Mouse (Mus musculus) midbrain, embryonic 13.5 days (tissue): Measurements from ENCODE around the gene Pex13. TPM values are rescaled to one million over a fixed set of nuclear protein-coding genes. Genes with fewer than 3 reads are reported as not detected.

Source experiments
- ATAC-seq: fragments of 200-750 bp; cut with Nextera tagmentation; 2 replicates; pipeline ENCODE4 v1.8.0; 2017; ENCODE audit warnings: mild to moderate bottlenecking, moderate TSS enrichment, moderate library complexity
- H3K27ac ChIP-seq: fragments of 300-500 bp; sonication (generic); 2 replicates; pipeline ENCODE4 v1.5.1; 2015; ENCODE audit warnings: inconsistent platforms, mild to moderate bottlenecking, moderate library complexity
- H3K27me3 ChIP-seq: fragments of 300-500 bp; sonication (generic); 2 replicates; pipeline ENCODE4 v1.6.1; 2015; ENCODE audit warnings: mild to moderate bottlenecking, inconsistent platforms
- H3K36me3 ChIP-seq: fragments of 300-500 bp; sonication (generic); 2 replicates; pipeline ENCODE4 v1.6.1; 2015; ENCODE audit warnings: mild to moderate bottlenecking, inconsistent platforms
- H3K4me1 ChIP-seq: fragments of 300-500 bp; sonication (generic); replicated peaks from 2 replicates; pipeline ENCODE4 v1.6.1; 2015; ENCODE audit warnings: inconsistent platforms
- H3K4me2 ChIP-seq: fragments of 300-500 bp; sonication (generic); replicated peaks from 2 replicates; pipeline ENCODE4 v1.6.1; 2015; ENCODE audit warnings: moderate library complexity, mild to moderate bottlenecking, inconsistent platforms
- H3K4me3 ChIP-seq: fragments of 300-500 bp; sonication (generic); replicated peaks from 2 replicates; pipeline ENCODE4 v1.5.1; 2015; ENCODE audit warnings: mild to moderate bottlenecking, inconsistent platforms
- H3K9ac ChIP-seq: fragments of 300-500 bp; sonication (generic); replicated peaks from 2 replicates; pipeline ENCODE4 v1.6.1; 2015; ENCODE audit warnings: mild to moderate bottlenecking, inconsistent platforms
- H3K9me3 ChIP-seq: fragments of 300-500 bp; sonication (generic); 2 replicates; pipeline ENCODE4 v1.6.1; 2016; ENCODE audit warnings: mild to moderate bottlenecking, inconsistent platforms
- WGBS: fragments of 180-500 bp; shearing (Covaris S2); methylation state at CpG from one replicate; pipeline ENCODE4 v1.1.7; 2015; 5-methylcytosine and 5-hydroxymethylcytosine counted together
- polyA plus RNA-seq: library from polyadenylated mRNA; unstranded; fragments of >200 nt; fragmentation: Nextera tagmentation; extraction: Ambion mirVana; gene quantifications from 2 replicates; pipeline ENCODE4 v1.2.1, GENCODE M21; 2015

Pex13 gene
- 34.7 and 41.8 TPM in 2 replicates for polyA plus RNA-seq

GRCm38 (mm10) chr11:23665798-23666501 is at the start of gene Pex13:
Gene Pex13 (minus strand): TSS chr11:23665959.
- H3K9me3 ChIP-seq = no peaks in the 10 kb centered on the region
- under 1% methylated on average over 49 of the region's 49 CpGs for WGBS
- peak; percentile 99 for ATAC-seq
- H3K4me3 ChIP-seq = peak within 1 kb of the TSS; percentile 93
- H3K4me2 ChIP-seq = peak within 1 kb of the TSS; percentile 64
- H3K4me1 ChIP-seq = peaks cover 31% of the 10 kb centered on the region
- H3K27me3 ChIP-seq = no peaks in the 10 kb centered on the region
- H3K9ac ChIP-seq = peak within 1 kb of the TSS; percentile 92
- peak within 1 kb of the TSS; percentile 95 for H3K27ac ChIP-seq
- peaks cover 3% of the 10 kb centered on the region; the same call in 1 of the 2 replicates for H3K36me3 ChIP-seq

- H3K9me3 ChIP-seq = no peaks in the 10 kb centered on the region
- H3K4me2 ChIP-seq = no peak overlapping the region
- H3K27ac ChIP-seq = no peak overlapping the region
- no peaks in the 10 kb centered on the region for H3K4me1 ChIP-seq
- H3K4me3 ChIP-seq = no peak overlapping the region
- ATAC-seq = no peak
- H3K36me3 ChIP-seq = peaks cover 84% of the 10 kb centered on the region
- H3K9ac ChIP-seq = no peak overlapping the region
- WGBS = 93% methylated on average over 3 of the region's 3 CpGs
- H3K27me3 ChIP-seq = no peaks in the 10 kb centered on the region
These were observed 46.5 kb upstream of the Pex13 start for GRCm38 (mm10) chr11:23712299-23712698.

DNA sequence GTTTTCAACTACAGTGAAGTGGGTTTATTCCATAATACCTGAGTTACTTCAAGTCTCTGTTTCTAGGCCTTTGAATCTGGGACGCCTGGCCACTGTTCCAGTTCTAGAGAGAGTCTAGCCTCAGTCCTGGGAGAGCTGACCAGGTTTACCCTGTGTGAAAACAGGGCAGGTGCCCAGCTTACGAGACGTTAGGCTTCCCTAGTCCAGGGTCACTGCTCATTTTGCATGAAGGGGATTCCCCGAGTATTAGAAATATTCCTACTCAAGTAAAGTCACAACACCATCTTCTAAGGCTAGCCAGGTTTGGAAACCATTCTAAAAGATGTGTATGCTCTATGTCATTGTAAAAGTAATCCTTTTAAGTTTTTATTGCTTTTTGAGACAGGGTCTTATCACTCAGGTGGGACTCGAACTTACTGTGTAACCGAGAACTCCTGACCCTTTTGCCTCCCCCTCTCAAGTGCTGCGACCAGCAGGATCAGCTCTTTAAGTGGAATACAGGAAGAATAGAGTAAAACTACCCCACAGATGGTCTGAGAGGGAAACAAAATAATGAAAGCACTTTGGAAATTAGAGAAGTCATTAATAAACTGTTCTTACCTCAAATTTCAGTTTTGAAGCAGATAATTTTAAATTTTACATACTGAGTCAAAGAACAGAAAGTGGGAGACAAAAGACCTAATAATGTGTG is 39.0 kb upstream of the Pex13 start:
- ATAC-seq = no peak
- Histone ChIP-seq H3K4me2 (no peak overlapping the region), H3K4me1 (peaks cover 5% of the 10 kb centered on the region), H3K9ac (no peak overlapping the region), H3K27me3 (no peaks in the 10 kb centered on the region), H3K36me3 (peaks cover 40% of the 10 kb centered on the region), H3K9me3 (no peaks in the 10 kb centered on the region), H3K27ac (no peak overlapping the region), H3K4me3 (no peak overlapping the region)
- 85% methylated on average over 7 of the region's 7 CpGs for WGBS

DNA sequence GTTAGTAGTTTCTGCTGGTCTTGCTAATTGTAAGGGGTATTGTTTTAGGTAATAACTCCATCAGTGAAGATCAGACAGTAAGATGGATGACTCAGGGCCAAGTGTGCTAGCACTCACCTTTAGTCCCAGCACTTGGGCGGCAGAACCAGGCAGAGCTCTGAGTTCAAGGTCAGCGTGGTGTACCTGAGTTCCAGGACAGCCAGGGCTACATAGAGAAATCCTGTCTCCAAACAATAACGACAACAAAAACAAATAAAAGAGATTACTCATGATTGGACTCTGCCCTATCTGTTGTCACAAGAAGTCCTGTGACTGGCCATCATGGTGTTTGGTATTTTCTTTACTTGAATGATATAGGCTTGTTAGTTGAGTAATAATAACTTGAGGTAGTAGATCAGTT is 36.1 kb upstream of the Pex13 start:
- no peak for ATAC-seq
- peaks cover 20% of the 10 kb centered on the region for H3K36me3 ChIP-seq
- H3K27ac ChIP-seq = no peak overlapping the region
- peaks cover 5% of the 10 kb centered on the region for H3K4me1 ChIP-seq
- WGBS = 94% methylated on average over 3 of the region's 3 CpGs
- no peak overlapping the region for H3K9ac ChIP-seq
- H3K27me3 ChIP-seq = no peaks in the 10 kb centered on the region
- H3K9me3 ChIP-seq = no peaks in the 10 kb centered on the region
- no peak overlapping the region for H3K4me3 ChIP-seq
- H3K4me2 ChIP-seq = no peak overlapping the region

DNA sequence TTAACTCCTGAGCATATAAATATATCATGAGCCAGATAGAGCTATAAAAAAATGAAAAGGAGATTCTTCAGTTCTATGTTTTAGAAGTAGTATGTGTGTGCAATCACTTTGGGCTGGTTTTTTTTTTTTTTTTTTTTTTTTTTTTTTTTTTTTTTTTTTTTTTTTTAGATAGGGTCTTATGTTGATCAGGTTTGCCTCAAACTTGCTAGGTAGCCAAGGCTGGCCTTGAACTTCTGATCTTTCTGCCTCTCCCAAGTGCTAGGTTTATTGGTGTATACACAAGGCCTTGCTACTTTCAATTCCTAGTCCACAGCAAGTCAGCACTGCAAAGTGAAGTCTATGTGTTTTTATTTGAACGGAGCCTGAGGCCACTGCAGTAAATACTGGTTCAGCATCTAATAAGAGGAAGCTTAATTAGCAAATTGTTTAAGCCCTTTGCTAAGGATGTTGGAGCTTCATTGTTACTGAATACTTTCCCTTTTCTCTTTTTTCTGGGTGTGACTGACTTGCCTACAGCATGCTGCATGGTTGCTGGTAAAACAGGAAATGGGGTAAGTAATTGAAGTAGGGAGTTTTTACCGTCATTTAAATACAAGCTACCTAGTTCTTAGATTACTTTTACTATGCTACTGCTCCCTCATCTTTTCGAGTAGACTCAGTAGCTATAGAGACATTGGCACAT is 33.8 kb upstream of the Pex13 start:
- ATAC-seq = no peak
- no peaks in the 10 kb centered on the region for H3K9me3 ChIP-seq
- 87% methylated on average over 3 of the region's 3 CpGs for WGBS
- no peak overlapping the region for H3K9ac ChIP-seq
- no peak overlapping the region for H3K4me3 ChIP-seq
- H3K4me1 ChIP-seq = peaks cover 5% of the 10 kb centered on the region
- H3K4me2 ChIP-seq = no peak overlapping the region
- H3K27me3 ChIP-seq = no peaks in the 10 kb centered on the region
- peaks cover 15% of the 10 kb centered on the region for H3K36me3 ChIP-seq
- no peak overlapping the region; the same call in 1 of the 2 replicates for H3K27ac ChIP-seq

- H3K27me3 ChIP-seq = no peaks in the 10 kb centered on the region
- no peak for ATAC-seq
- no peak overlapping the region for H3K9ac ChIP-seq
- H3K4me2 ChIP-seq = no peak overlapping the region
- peaks cover 10% of the 10 kb centered on the region for H3K36me3 ChIP-seq
- H3K4me1 ChIP-seq = peaks cover 5% of the 10 kb centered on the region
- H3K27ac ChIP-seq = no peak overlapping the region
- no peak overlapping the region for H3K4me3 ChIP-seq
- WGBS = 77% methylated on average over 2 of the region's 2 CpGs
- H3K9me3 ChIP-seq = no peaks in the 10 kb centered on the region
These were observed 32.8 kb upstream of the Pex13 start for GRCm38 (mm10) chr11:23698526-23698925.

- Histone ChIP-seq H3K27ac (no peak overlapping the region), H3K36me3 (0 out of 2 replicates have a peak, but pooled peaks cover 10% of the 10 kb centered on the region)
- no peak for ATAC-seq
These were observed 30.1 kb upstream of the Pex13 start for GRCm38 (mm10) chr11:23695847-23696246.

GRCm38 (mm10) chr11:23693286-23693685 is 27.5 kb upstream of the Pex13 start:
- ATAC-seq = no peak
- no peak overlapping the region for H3K27ac ChIP-seq
- H3K9ac ChIP-seq = no peak overlapping the region
- WGBS = 91% methylated on average over 2 of the region's 2 CpGs
- no peak overlapping the region for H3K4me3 ChIP-seq
- no peaks in the 10 kb centered on the region for H3K27me3 ChIP-seq
- H3K4me1 ChIP-seq = no peaks in the 10 kb centered on the region
- no peaks in the 10 kb centered on the region for H3K9me3 ChIP-seq
- H3K36me3 ChIP-seq = peaks cover 13% of the 10 kb centered on the region; the same call in 1 of the 2 replicates
- no peak overlapping the region for H3K4me2 ChIP-seq

More at GRCm38 (mm10) chr11:23695847-23696246, 30.1 kb upstream of the Pex13 start:
- Histone ChIP-seq H3K9me3 (no peaks in the 10 kb centered on the region), H3K4me3 (no peak overlapping the region), H3K27me3 (no peaks in the 10 kb centered on the region), H3K4me1 (peaks cover 5% of the 10 kb centered on the region), H3K4me2 (no peak overlapping the region), H3K9ac (no peak overlapping the region)

GRCm38 (mm10) chr11:23688060-23688459 is 22.3 kb upstream of the Pex13 start:
- no peaks in the 10 kb centered on the region for H3K27me3 ChIP-seq
- H3K9me3 ChIP-seq = no peaks in the 10 kb centered on the region
- no peak overlapping the region for H3K4me3 ChIP-seq
- no peak for ATAC-seq
- H3K4me2 ChIP-seq = no peak overlapping the region
- H3K4me1 ChIP-seq = no peaks in the 10 kb centered on the region
- no peak overlapping the region for H3K9ac ChIP-seq
- WGBS = 96% methylated on average over 1 of the region's 1 CpGs
- H3K27ac ChIP-seq = no peak overlapping the region
- peaks cover 30% of the 10 kb centered on the region for H3K36me3 ChIP-seq

- H3K36me3 ChIP-seq = peaks cover 38% of the 10 kb centered on the region
- H3K9me3 ChIP-seq = no peaks in the 10 kb centered on the region
- H3K27ac ChIP-seq = no peak overlapping the region
- no peaks in the 10 kb centered on the region for H3K27me3 ChIP-seq
- 86% methylated on average over 5 of the region's 5 CpGs for WGBS
- H3K4me3 ChIP-seq = no peak overlapping the region
- ATAC-seq = no peak
- H3K4me1 ChIP-seq = no peaks in the 10 kb centered on the region
- no peak overlapping the region for H3K9ac ChIP-seq
- no peak overlapping the region for H3K4me2 ChIP-seq
These were observed 20.9 kb upstream of the Pex13 start for GRCm38 (mm10) chr11:23686671-23687070.

- no peak overlapping the region for H3K9ac ChIP-seq
- H3K4me2 ChIP-seq = no peak overlapping the region
- peaks cover 43% of the 10 kb centered on the region for H3K36me3 ChIP-seq
- 90% methylated on average over 5 of the region's 5 CpGs for WGBS
- no peaks in the 10 kb centered on the region for H3K9me3 ChIP-seq
- no peak overlapping the region for H3K4me3 ChIP-seq
- H3K4me1 ChIP-seq = no peaks in the 10 kb centered on the region
- no peak overlapping the region for H3K27ac ChIP-seq
- no peak for ATAC-seq
- no peaks in the 10 kb centered on the region for H3K27me3 ChIP-seq
These were observed 16.8 kb upstream of the Pex13 start for GRCm38 (mm10) chr11:23682561-23682960.

DNA sequence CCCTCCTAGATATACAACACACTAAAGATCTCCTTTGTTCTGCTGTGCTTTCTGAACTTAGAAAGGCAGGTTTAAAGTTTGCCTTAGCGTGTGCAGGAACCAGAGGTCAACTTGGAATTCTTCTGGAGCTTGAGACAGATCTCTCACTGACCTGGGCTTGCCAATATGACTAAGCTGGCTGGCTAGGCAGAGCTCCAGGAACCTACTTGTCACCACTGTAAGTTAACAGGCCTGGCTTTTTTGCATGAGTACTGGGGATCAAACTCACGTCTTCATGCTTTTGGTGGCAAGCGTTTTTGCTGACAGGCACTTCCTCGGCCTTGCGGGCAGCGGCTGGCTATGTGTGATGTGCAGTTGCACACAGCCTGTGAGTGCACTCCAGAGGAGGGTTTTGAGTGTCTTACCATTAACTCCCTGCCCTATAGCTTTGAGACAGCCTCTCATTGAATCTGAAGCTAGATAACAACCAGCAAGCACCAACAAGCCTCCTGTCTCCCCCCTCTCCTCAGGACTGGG is 14.7 kb upstream of the Pex13 start:
- no peak overlapping the region for H3K4me3 ChIP-seq
- no peak for ATAC-seq
- no peak overlapping the region for H3K4me2 ChIP-seq
- no peaks in the 10 kb centered on the region for H3K9me3 ChIP-seq
- no peak overlapping the region for H3K27ac ChIP-seq
- H3K36me3 ChIP-seq = peaks cover 57% of the 10 kb centered on the region
- 91% methylated on average over 6 of the region's 6 CpGs for WGBS
- no peak overlapping the region for H3K9ac ChIP-seq
- no peaks in the 10 kb centered on the region for H3K27me3 ChIP-seq
- no peaks in the 10 kb centered on the region for H3K4me1 ChIP-seq
